In the genomic region with DNA sequence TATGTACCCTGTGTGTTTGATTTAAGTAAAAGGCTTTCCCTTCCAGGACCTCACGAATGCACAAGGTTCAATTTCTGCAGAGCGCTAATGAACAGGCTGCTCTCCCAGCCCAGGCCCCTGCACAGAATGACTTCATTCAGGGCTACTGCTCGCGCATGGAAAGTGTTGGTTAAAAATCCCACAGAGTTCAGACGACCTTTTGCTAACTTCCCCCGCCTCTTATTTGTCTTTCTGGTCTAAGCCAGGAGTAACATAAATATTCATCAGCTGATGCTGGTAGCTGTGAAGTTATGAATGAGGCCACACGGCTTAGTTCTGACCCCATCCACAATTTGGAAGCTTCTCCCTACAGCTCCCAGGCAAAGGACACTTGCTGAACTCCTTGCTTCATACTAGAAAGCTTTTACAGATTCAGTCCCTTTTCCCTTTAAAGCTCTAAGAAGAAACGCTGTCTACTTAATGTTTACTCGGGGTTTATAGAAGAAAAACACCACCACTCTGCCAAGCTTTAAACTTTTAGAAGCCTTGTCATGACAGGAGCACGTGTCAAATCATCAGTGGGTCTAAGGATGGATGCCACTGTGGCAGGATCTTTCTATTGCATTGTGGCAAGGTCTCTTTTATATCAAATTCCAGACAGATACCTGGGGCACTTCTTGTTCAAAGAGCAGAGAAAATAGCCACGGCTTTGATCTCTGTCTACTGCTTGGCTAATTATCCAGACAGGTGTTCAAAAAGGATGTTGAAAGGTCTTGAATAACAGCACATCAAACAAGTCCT, we compare ENCODE assay signal across 12 mouse cellular contexts.
DNase-seq lines count a peak whose midpoint lies in the region; ATAC-seq and TF ChIP-seq lines count a peak whose summit lies in the region.
"Had no signal": no experiment of that assay in that cellular context is flagged by ENCODE, and none has a peak within 500 bp of the region (broad histone marks: within the 10 kb centered on the region; RNA-seq: fewer than 3 reads in every experiment).

No protein-coding gene starts in this region.

- H3K4me2 ChIP-seq in lung, postnatal 0 days (replicated peaks; ENCODE audit: low read depth, low read length), result no peak overlapping the region
- no peak overlapping the region for H3K4me2 ChIP-seq in forebrain, embryonic 13.5 days
- no peak overlapping the region for H3K4me2 ChIP-seq in hindbrain, embryonic 14.5 days (replicated peaks)
- no peak overlapping the region for H3K4me2 ChIP-seq in midbrain, embryonic 15.5 days
- no peak overlapping the region for H3K4me2 ChIP-seq in intestine, embryonic 16.5 days (ENCODE audit: low read depth, low read length)
- H3K4me2 ChIP-seq: heart, embryonic 13.5 days had no signal

- H3K27me3 ChIP-seq in lung, postnatal 0 days (replicated peaks; ENCODE audit: insufficient read depth, low read length), result no peaks in the 10 kb centered on the region
- H3K27me3 ChIP-seq in forebrain, embryonic 13.5 days, result no peaks in the 10 kb centered on the region
- no peaks in the 10 kb centered on the region for H3K27me3 ChIP-seq in hindbrain, embryonic 14.5 days (ENCODE audit: control insufficient read depth, insufficient read depth, low read length)
- no peaks in the 10 kb centered on the region for H3K27me3 ChIP-seq in midbrain, embryonic 15.5 days (replicated peaks)
- H3K27me3 ChIP-seq in intestine, embryonic 16.5 days (replicated peaks; ENCODE audit: control insufficient read depth, insufficient read depth, low read length), result no peaks in the 10 kb centered on the region
- H3K27me3 ChIP-seq: heart, embryonic 13.5 days had no signal

- no peak for TF ChIP-seq CTCF in lung, postnatal 0 days (IDR thresholded peaks at IDR 0.05)
- no peak for TF ChIP-seq CTCF in layer of hippocampus, adult 2 months (conservative IDR thresholded peaks at IDR 0.05)

- H3K36me3 ChIP-seq in lung, postnatal 0 days (ENCODE audit: insufficient read depth, low read length), result no peaks in the 10 kb centered on the region
- H3K36me3 ChIP-seq in forebrain, embryonic 13.5 days (ENCODE audit: poor library complexity, severe bottlenecking), result no peaks in the 10 kb centered on the region
- no peaks in the 10 kb centered on the region for H3K36me3 ChIP-seq in hindbrain, embryonic 14.5 days (replicated peaks; ENCODE audit: control insufficient read depth, insufficient read depth)
- no peaks in the 10 kb centered on the region for H3K36me3 ChIP-seq in midbrain, embryonic 15.5 days (replicated peaks)
- H3K36me3 ChIP-seq in intestine, embryonic 16.5 days (ENCODE audit: control insufficient read depth, insufficient read depth, low read length), result no peaks in the 10 kb centered on the region
- H3K36me3 ChIP-seq: heart, embryonic 13.5 days had no signal

- H3K27ac ChIP-seq in lung, postnatal 0 days (ENCODE audit: low read length), result no peak overlapping the region
- H3K27ac ChIP-seq in forebrain, embryonic 13.5 days, result no peak overlapping the region
- no peak overlapping the region for H3K27ac ChIP-seq in hindbrain, embryonic 14.5 days
- no peak overlapping the region for H3K27ac ChIP-seq in midbrain, embryonic 15.5 days
- H3K27ac ChIP-seq in intestine, embryonic 16.5 days (ENCODE audit: low read length), result no peak overlapping the region
- no peak overlapping the region for H3K27ac ChIP-seq in layer of hippocampus, adult 2 months
- H3K27ac ChIP-seq: heart, embryonic 13.5 days; left cerebral cortex, adult 2 months had no signal

- no peak for TF ChIP-seq EP300 in lung, postnatal 0 days (IDR thresholded peaks at IDR 0.05)

- peak; percentile 70 for ATAC-seq in lung, postnatal 0 days
- ATAC-seq in forebrain, embryonic 13.5 days, result peak; percentile 69
- peak; percentile 46; the same call in 1 of the 2 replicates for ATAC-seq in hindbrain, embryonic 14.5 days (ENCODE audit: low FRiP score)
- ATAC-seq in midbrain, embryonic 15.5 days (replicated peaks), result peak; percentile 74
- no peak for ATAC-seq in intestine, embryonic 16.5 days

- no peaks in the 10 kb centered on the region for H3K4me1 ChIP-seq in lung, postnatal 0 days (ENCODE audit: insufficient read depth, low read depth, low read length)
- H3K4me1 ChIP-seq in forebrain, embryonic 13.5 days, result peaks cover 16% of the 10 kb centered on the region
- H3K4me1 ChIP-seq in hindbrain, embryonic 14.5 days (replicated peaks; ENCODE audit: control insufficient read depth, insufficient read depth, low read length), result no peaks in the 10 kb centered on the region
- H3K4me1 ChIP-seq in midbrain, embryonic 15.5 days, result peaks cover 6% of the 10 kb centered on the region
- no peaks in the 10 kb centered on the region for H3K4me1 ChIP-seq in intestine, embryonic 16.5 days (ENCODE audit: control insufficient read depth, insufficient read depth, low read length)
- H3K4me1 ChIP-seq: heart, embryonic 13.5 days had no signal

- DNase-seq in lung, postnatal 0 days (ENCODE audit: low spot score), result peak; percentile 28
- no peak for DNase-seq in lung, adult 18-20 months
- DNase-seq in hindbrain, embryonic 14.5 days (ENCODE audit: low spot score), result peak; percentile 29
- no peak for DNase-seq in layer of hippocampus, adult 2 months (ENCODE audit: low spot score in 2 of 2)
- DNase-seq: adrenal gland, postnatal 14 days; cerebellum, adult 11 months had no signal

- WGBS in lung, postnatal 0 days, result 33% methylated on average over 11 of the region's 11 CpGs
- 16% methylated on average over 11 of the region's 11 CpGs for WGBS in forebrain, embryonic 13.5 days
- 30% methylated on average over 11 of the region's 11 CpGs for WGBS in hindbrain, embryonic 14.5 days
- 19% methylated on average over 11 of the region's 11 CpGs for WGBS in midbrain, embryonic 15.5 days
- 42% methylated on average over 11 of the region's 11 CpGs for WGBS in intestine, embryonic 16.5 days

- no peaks in the 10 kb centered on the region for H3K9me3 ChIP-seq in lung, postnatal 0 days (ENCODE audit: low read length)
- H3K9me3 ChIP-seq in forebrain, embryonic 13.5 days (replicated peaks), result no peaks in the 10 kb centered on the region
- no peaks in the 10 kb centered on the region for H3K9me3 ChIP-seq in hindbrain, embryonic 14.5 days (ENCODE audit: control insufficient read depth, low read length)
- no peaks in the 10 kb centered on the region for H3K9me3 ChIP-seq in midbrain, embryonic 15.5 days
- H3K9me3 ChIP-seq in intestine, embryonic 16.5 days (ENCODE audit: control insufficient read depth, low read length), result no peaks in the 10 kb centered on the region
- H3K9me3 ChIP-seq: heart, embryonic 13.5 days had no signal

- H3K4me3 ChIP-seq in lung, postnatal 0 days (ENCODE audit: low read depth, low read length), result no peak overlapping the region
- no peak overlapping the region for H3K4me3 ChIP-seq in forebrain, embryonic 13.5 days
- H3K4me3 ChIP-seq in hindbrain, embryonic 14.5 days (replicated peaks; ENCODE audit: low read length), result no peak overlapping the region
- H3K4me3 ChIP-seq in midbrain, embryonic 15.5 days, result no peak overlapping the region
- H3K4me3 ChIP-seq in intestine, embryonic 16.5 days (ENCODE audit: low read length), result no peak overlapping the region
- no peak overlapping the region for H3K4me3 ChIP-seq in layer of hippocampus, adult 2 months
- H3K4me3 ChIP-seq: heart, embryonic 13.5 days; left cerebral cortex, adult 2 months; myocyte had no signal

- H3K9ac ChIP-seq in lung, postnatal 0 days (replicated peaks; ENCODE audit: low read depth), result no peak overlapping the region
- H3K9ac ChIP-seq in forebrain, embryonic 13.5 days, result no peak overlapping the region
- H3K9ac ChIP-seq in hindbrain, embryonic 14.5 days, result no peak overlapping the region
- H3K9ac ChIP-seq in midbrain, embryonic 15.5 days, result no peak overlapping the region
- no peak overlapping the region for H3K9ac ChIP-seq in intestine, embryonic 16.5 days (ENCODE audit: low read depth, low read length)
- H3K9ac ChIP-seq: heart, embryonic 13.5 days had no signal

Comparison
In these comparisons a context has a peak if more than half of its experiments do, and no peak if none do; other contexts are left out.
1. DNase-seq: peak in lung, postnatal 0 days (single experiment) and hindbrain, embryonic 14.5 days (single experiment); none in lung, adult 18-20 months (0 of 2) and layer of hippocampus, adult 2 months (0 of 2).